Mouse (Mus musculus) intestine, postnatal 0 days (tissue): ENCODE results near the gene Cttnbp2nl. TPM values are rescaled to one million over a fixed set of nuclear protein-coding genes. Genes with fewer than 3 reads are reported as not detected.
A peak's percentile ranks its signal among the peaks of the same experiment; 100 is the strongest.

Source experiments
- ATAC-seq: fragments of 200-750 bp; cut with Nextera tagmentation; 2 replicates; pipeline ENCODE4 v1.8.0; 2017; ENCODE audit warnings: mild to moderate bottlenecking, moderate TSS enrichment, moderate library complexity
- H3K27ac ChIP-seq: fragments of 300-500 bp; sonication (generic); 2 replicates; pipeline ENCODE4 v1.5.1; 2014; ENCODE audit warnings: mild to moderate bottlenecking, low read depth, low read length, moderate library complexity
- H3K27me3 ChIP-seq: fragments of 300-500 bp; sonication (generic); replicated peaks from 2 replicates; pipeline ENCODE4 v1.6.1; 2014; ENCODE audit warnings: low read length, mixed read lengths; ENCODE audit not compliant: control insufficient read depth, insufficient read depth
- H3K36me3 ChIP-seq: fragments of 300-500 bp; sonication (generic); 2 replicates; pipeline ENCODE4 v1.6.1; 2014; ENCODE audit warnings: mild to moderate bottlenecking, moderate library complexity; ENCODE audit not compliant: control insufficient read depth, insufficient read depth
- H3K4me1 ChIP-seq: fragments of 300-500 bp; sonication (generic); replicated peaks from 2 replicates; pipeline ENCODE4 v1.6.1; 2014; ENCODE audit warnings: antibody characterized with exemption, low read length, mixed read lengths; ENCODE audit not compliant: control insufficient read depth, insufficient read depth
- H3K4me2 ChIP-seq: fragments of 300-500 bp; sonication (generic); replicated peaks from 2 replicates; pipeline ENCODE4 v1.6.1; 2014; ENCODE audit warnings: low read depth, mild to moderate bottlenecking, moderate library complexity
- H3K4me3 ChIP-seq: fragments of 300-500 bp; sonication (generic); 2 replicates; pipeline ENCODE4 v1.5.1; 2014; ENCODE audit warnings: low read depth, low read length
- H3K9ac ChIP-seq: fragments of 300-500 bp; sonication (generic); 2 replicates; pipeline ENCODE4 v1.6.1; 2014; ENCODE audit warnings: mild to moderate bottlenecking, low read depth, low read length
- H3K9me3 ChIP-seq: fragments of 300-500 bp; sonication (generic); 2 replicates; pipeline ENCODE4 v1.6.1; 2016; ENCODE audit warnings: mixed run types; ENCODE audit not compliant: control insufficient read depth
- CTCF ChIP-seq: sonication (generic); IDR thresholded peaks from 2 replicates; pipeline ENCODE4 v1.5.1; 2016; ENCODE audit warnings: low read depth, mild to moderate bottlenecking, control low read depth, antibody characterized with exemption, moderate library complexity
- WGBS: fragments of 180-500 bp; shearing (Covaris S2); extraction: QIAGEN DNeasy Blood & Tissue Kit; methylation state at CpG from one replicate; pipeline ENCODE4 v1.1.7; 2014; 5-methylcytosine and 5-hydroxymethylcytosine counted together
- polyA plus RNA-seq: library from polyadenylated mRNA; unstranded; fragments of >200 nt; fragmentation: Nextera tagmentation; extraction: Ambion mirVana; gene quantifications from 2 replicates; pipeline ENCODE4 v1.2.1, GENCODE M21; 2015

Cttnbp2nl gene
- 9.8 and 10.6 TPM in 2 replicates for polyA plus RNA-seq

- Histone ChIP-seq H3K27me3 (no peaks in the 10 kb centered on the region), H3K9ac (peak within 1 kb of the TSS; percentile 72), H3K9me3 (no peaks in the 10 kb centered on the region), H3K4me2 (peak within 1 kb of the TSS; percentile 92), H3K4me3 (peak within 1 kb of the TSS; percentile 92), H3K36me3 (no peaks in the 10 kb centered on the region), H3K27ac (peak within 1 kb of the TSS; percentile 74), H3K4me1 (peaks cover 3% of the 10 kb centered on the region; the same call in 1 of the 2 replicates)
- 0 out of 2 replicates have a peak, but pooled peaks have one; percentile 2 for TF ChIP-seq CTCF
- ATAC-seq: peak; percentile 97
- WGBS: under 1% methylated on average over 31 of the region's 31 CpGs
These were observed at the start of gene Cttnbp2nl for GRCm38 (mm10) chr3:105052937-105053697. Gene Cttnbp2nl (minus strand): TSS chr3:105053146.

DNA sequence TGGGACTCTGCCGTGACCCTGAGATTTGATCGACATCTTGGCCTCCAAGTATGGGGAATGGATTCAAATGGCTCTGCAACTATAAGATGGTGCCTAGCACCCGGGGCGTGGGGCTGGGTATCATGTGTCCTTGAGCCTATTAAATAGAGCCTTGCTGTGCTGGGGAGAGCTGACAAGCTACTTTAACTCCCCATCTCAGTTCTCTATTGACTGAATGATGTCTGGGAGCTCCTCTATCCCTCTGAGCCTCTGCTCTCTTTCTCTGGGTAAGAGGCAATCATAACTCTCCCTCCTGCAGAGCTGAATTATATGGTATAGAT lies 47.3 kb upstream of the Cttnbp2nl start:
- Histone ChIP-seq H3K27ac (no peak overlapping the region), H3K4me1 (no peaks in the 10 kb centered on the region), H3K4me2 (no peak overlapping the region), H3K9me3 (no peaks in the 10 kb centered on the region), H3K36me3 (no peaks in the 10 kb centered on the region), H3K27me3 (no peaks in the 10 kb centered on the region), H3K4me3 (no peak overlapping the region), H3K9ac (no peak overlapping the region)
- WGBS: 75% methylated on average over 4 of the region's 4 CpGs
- no peak for TF ChIP-seq CTCF
- ATAC-seq: no peak

- Histone ChIP-seq H3K27ac (0 out of 2 replicates have a peak overlapping the region, but pooled peaks have one; percentile 15), H3K4me2 (no peak overlapping the region), H3K9me3 (no peaks in the 10 kb centered on the region), H3K36me3 (no peaks in the 10 kb centered on the region), H3K4me1 (no peaks in the 10 kb centered on the region), H3K27me3 (no peaks in the 10 kb centered on the region), H3K4me3 (no peak overlapping the region), H3K9ac (no peak overlapping the region)
- no peak for ATAC-seq
- 42% methylated on average over 15 of the region's 15 CpGs for WGBS
- no peak for TF ChIP-seq CTCF
These were observed 46.8 kb upstream of the Cttnbp2nl start for GRCm38 (mm10) chr3:105099526-105100269.

DNA sequence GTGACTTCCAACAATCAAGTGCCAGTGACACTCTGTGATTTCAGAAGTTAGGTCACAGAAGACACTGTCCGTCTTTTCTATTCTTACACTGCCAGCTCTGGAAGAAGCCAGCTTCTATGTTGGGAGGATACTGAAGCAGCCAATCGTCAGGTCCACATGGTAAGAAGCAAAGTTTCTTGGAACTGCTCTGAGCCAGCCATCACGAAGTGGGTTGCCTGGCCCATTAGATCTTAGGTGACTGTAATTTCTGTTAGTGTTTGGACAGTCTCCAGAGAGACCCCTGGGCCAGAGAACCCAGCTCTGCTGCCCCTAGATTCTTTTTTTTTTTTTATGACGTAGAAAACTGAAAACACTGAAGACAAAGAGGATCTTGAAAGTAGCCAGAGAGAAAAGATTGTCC lies 44.6 kb upstream of the Cttnbp2nl start:
- Histone ChIP-seq H3K27ac (no peak overlapping the region), H3K4me3 (no peak overlapping the region), H3K36me3 (no peaks in the 10 kb centered on the region), H3K9me3 (no peaks in the 10 kb centered on the region), H3K4me2 (no peak overlapping the region), H3K27me3 (no peaks in the 10 kb centered on the region), H3K4me1 (no peaks in the 10 kb centered on the region), H3K9ac (no peak overlapping the region)
- 79% methylated on average over 4 of the region's 4 CpGs for WGBS
- ATAC-seq: no peak
- no peak for TF ChIP-seq CTCF

DNA sequence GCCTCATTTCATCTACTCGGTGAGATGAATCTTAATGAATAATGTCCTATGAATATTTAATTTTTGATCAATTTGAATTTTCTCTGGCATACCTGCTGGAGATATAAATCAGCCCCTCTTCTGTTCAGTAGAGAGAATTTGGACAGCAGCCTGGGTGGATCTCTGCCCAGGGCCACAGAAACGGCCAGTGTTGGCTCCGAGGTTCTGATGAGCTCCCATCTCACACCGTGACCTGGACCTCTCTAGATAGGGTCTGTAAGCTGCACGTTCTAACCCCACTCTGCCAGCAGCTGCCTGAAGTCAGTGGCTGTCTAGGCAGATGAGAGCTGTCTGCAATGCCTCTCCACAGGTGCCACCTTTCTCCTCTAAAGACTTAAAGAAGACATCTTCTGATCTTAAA lies 42.1 kb upstream of the Cttnbp2nl start:
- Histone ChIP-seq H3K4me3 (no peak overlapping the region), H3K9ac (no peak overlapping the region), H3K4me2 (no peak overlapping the region), H3K36me3 (no peaks in the 10 kb centered on the region), H3K9me3 (no peaks in the 10 kb centered on the region), H3K4me1 (no peaks in the 10 kb centered on the region), H3K27ac (no peak overlapping the region), H3K27me3 (no peaks in the 10 kb centered on the region)
- no peak for ATAC-seq
- TF ChIP-seq CTCF: no peak
- 77% methylated on average over 5 of the region's 5 CpGs for WGBS

GRCm38 (mm10) chr3:105094448-105094847 lies 41.5 kb upstream of the Cttnbp2nl start:
- Histone ChIP-seq H3K27ac (no peak overlapping the region), H3K27me3 (no peaks in the 10 kb centered on the region), H3K4me3 (no peak overlapping the region), H3K9me3 (no peaks in the 10 kb centered on the region), H3K4me2 (no peak overlapping the region), H3K9ac (no peak overlapping the region), H3K36me3 (no peaks in the 10 kb centered on the region), H3K4me1 (no peaks in the 10 kb centered on the region)
- no peak for ATAC-seq
- 46% methylated on average over 2 of the region's 2 CpGs for WGBS
- TF ChIP-seq CTCF: peak; percentile 47
